Mouse (Mus musculus): ENCODE measurements around the gene Map3k6. TPM values are rescaled to one million over a fixed set of nuclear protein-coding genes. Genes with fewer than 3 reads are reported as not detected.

Gene Map3k6
- total RNA-seq, 2 experiments from 2014 or later, result 2.3 to 5.8 TPM

DNA sequence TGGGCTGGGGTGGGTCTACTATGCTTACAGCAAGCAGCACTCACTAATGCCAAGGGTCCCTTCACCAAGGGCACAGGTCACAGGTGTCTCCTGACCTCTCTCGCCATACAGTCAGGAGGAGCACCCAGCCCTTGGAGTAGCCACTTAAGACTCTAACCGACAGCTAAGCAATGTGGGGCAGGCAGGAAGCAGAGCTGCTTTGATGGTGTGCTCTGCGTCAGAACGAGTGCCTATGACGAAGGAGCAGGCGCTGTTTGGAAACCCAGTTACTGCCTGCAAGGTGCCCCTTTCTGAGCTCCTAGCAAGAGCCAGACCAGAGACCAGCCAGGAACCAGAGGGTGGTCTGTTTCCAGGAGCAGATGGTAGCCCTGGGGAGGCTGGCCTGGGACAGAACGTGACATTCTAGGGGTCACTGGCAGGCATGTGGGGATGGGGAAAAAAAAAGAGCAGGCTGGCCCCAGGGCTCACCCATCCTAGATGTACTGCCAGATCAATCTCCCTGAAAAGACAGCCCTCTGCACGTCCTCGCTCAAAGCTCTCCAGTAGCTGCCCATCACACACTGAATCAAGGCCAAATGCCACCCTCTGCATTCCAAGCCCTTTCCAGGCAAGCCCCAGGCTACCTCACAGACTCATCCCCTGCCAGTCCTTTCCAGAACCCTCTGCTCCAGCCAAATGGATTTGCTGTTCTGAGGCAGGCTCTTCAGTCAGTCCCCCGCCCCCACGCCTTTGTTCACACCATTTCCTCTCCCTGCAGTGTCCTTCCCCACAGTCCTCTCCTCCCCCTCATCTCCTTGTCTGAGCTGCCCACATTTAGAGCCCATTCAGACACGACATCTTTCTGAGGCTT, 58.1 kb downstream of the Map3k6 start:
- intact Hi-C loops (cut with DNase I), result loop anchor here (5.0 kb wide), 4 partner anchors 46 to 351 kb away; no protein-coding TSS in a partner anchor

DNA sequence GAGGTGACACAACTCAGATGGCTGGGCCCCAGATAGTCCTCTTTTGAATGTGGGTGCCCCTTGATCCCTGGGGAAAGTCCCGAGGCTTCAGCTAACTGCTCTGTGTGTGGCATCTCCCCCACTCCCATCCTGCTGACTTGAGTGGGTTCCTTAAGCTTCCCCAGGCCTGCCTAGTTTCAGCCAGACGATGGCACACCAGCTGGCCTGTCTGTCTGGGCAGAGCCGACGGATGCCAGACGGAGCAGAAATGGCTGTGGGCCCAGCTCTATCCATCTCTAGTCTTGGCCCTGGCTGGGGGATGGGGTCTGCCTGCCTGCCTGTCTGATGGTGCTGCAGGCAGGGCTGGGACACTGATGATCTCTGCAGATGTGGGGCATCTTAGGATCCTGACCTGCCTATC, 59.1 kb downstream of the Map3k6 start:
- DNase-seq (ENCODE audit: low spot score in 2 of 2), result peak; percentile 63 to 72

More for the DNA sequence above, 58.1 kb downstream of the Map3k6 start:
- peak; percentile 76 to 92 for DNase-seq (ENCODE audit: low spot score in 2 of 2)

DNA sequence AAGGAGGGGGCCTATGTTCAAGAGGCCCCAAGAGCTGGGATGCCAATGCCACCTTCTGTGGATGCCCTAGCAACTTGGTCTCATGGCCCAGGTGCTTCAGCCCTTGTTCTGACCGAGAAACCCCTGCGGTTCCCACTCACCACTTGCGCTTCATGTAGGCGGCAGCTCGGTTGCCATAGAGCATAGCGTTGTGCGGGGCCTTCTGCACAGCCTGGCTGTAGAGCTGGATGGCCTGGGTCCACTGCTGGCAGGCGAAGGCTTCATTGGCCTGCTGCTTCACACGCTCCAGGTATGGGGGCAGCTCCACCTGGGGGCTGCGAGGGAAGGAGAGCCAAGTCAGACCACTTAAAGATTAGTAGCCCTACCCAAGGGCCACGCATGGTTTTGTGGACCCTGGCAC, 59.8 kb downstream of the Map3k6 start:
- DNase-seq (ENCODE audit: low spot score in 2 of 2), result no peak
- intact Hi-C loops (cut with DNase I), result loop anchor here (2.0 kb wide), 1 partner anchor 292 kb away; no protein-coding TSS in a partner anchor

More for the DNA sequence above, 59.1 kb downstream of the Map3k6 start:
- intact Hi-C loops (cut with DNase I), result loop anchor here (2.0 to 5.0 kb wide), 5 partner anchors 47 to 352 kb away; no protein-coding TSS in a partner anchor

- intact Hi-C loops (cut with DNase I), result loop anchor here (2.0 kb wide), 1 partner anchor 293 kb away; no protein-coding TSS in a partner anchor
- DNase-seq (ENCODE audit: low spot score in 2 of 2), result peak; percentile 73 to 81
These were observed 61.2 kb downstream of the Map3k6 start for GRCm38 (mm10) chr4:133301802-133302201.

Small RNA genes within 50 kb of the gene (microRNA-seq; reads per million reads assigned to microRNA genes)
- 0.67 to 3.4 reads per million in 2 experiments for gene Mir7017

Other genes with a start within 250 kb of the Map3k6 start
- 10 to 100 TPM; 78.4 to 81.6 TPM for gene Ahdc1, start 229.6 kb upstream of the Map3k6 start, total RNA-seq (2021)
- 10 to 100 TPM; 27.3 to 34.8 TPM for gene Wasf2, start 110.3 kb upstream of the Map3k6 start, total RNA-seq (2021)
- gene Cd164l2, start 28.7 kb upstream of the Map3k6 start, total RNA-seq (2021), result 1 to 10 TPM; 2.4 to 4.1 TPM
- gene Gpr3, start 28.3 kb upstream of the Map3k6 start, total RNA-seq (2021), result 1 to 10 TPM; 7.4 to 10.0 TPM
- gene Sytl1, start 22.3 kb downstream of the Map3k6 start, total RNA-seq (2021), result under 1 TPM in 1 of 2 experiments, not detected in 1; 0.51 TPM
- gene Tmem222, start 37.0 kb downstream of the Map3k6 start, total RNA-seq (2021), result 10 to 100 TPM; 81.7 to 87.9 TPM
- 10 to 100 TPM; 56.6 to 60.8 TPM for gene Wdtc1, start 112.7 kb downstream of the Map3k6 start, total RNA-seq (2021)
- gene Slc9a1, start 128.9 kb downstream of the Map3k6 start, total RNA-seq (2021), result 10 to 100 TPM; 41.5 to 46.7 TPM
- gene Tent5b, start 239.3 kb downstream of the Map3k6 start, total RNA-seq (2021), result not detected